Mouse (Mus musculus) myocyte (in vitro differentiated cells): ENCODE data around the gene Cacna1d.

ENCODE experiments used
- CEBPB ChIP-seq: IDR thresholded peaks from 2 replicates; pipeline ENCODE4 v1.6.1; 2011; ENCODE audit warnings: mild to moderate bottlenecking, moderate library complexity; ENCODE audit not compliant: poor library complexity, insufficient read depth, severe bottlenecking
- E2F4 ChIP-seq: IDR thresholded peaks from one replicate; pipeline ENCODE4 v1.6.1; 2011; ENCODE audit warnings: mild to moderate bottlenecking, control low read depth, moderate library complexity; ENCODE audit not compliant: insufficient read depth
- POLR2A ChIP-seq: IDR thresholded peaks from one replicate; pipeline ENCODE4 v1.6.1; 2011; ENCODE audit warnings: low read depth, mild to moderate bottlenecking, control low read depth, moderate library complexity; ENCODE audit not compliant: insufficient read length
- TCF12 ChIP-seq: IDR thresholded peaks from one replicate; pipeline ENCODE4 v1.6.1; 2011; ENCODE audit warnings: mild to moderate bottlenecking, control low read depth; ENCODE audit not compliant: poor library complexity, insufficient read depth, severe bottlenecking

- no peak for TF ChIP-seq CEBPB
- TF ChIP-seq POLR2A = no peak
- TF ChIP-seq E2F4 = no peak
- TF ChIP-seq TCF12 = no peak
These were observed 61.6 kb downstream of the Cacna1d start for GRCm38 (mm10) chr14:30429606-30430005.
